Mouse (Mus musculus) hindbrain, embryonic 10.5 days (tissue): ENCODE measurements around the gene 1110008L16Rik. TPM values are rescaled to one million over a fixed set of nuclear protein-coding genes. Genes with fewer than 3 reads are reported as not detected.

Experiments used
- DNase-seq: peaks from one replicate; pipeline ENCODE4 v3.0.0-alpha.2; 2017; ENCODE audit warnings: low spot score
- H3K27ac ChIP-seq: fragments of 300-500 bp; sonication (generic); 2 replicates; pipeline ENCODE4 v1.5.1; 2016; ENCODE audit warnings: mild to moderate bottlenecking, moderate library complexity
- H3K27me3 ChIP-seq: fragments of 300-500 bp; sonication (generic); 2 replicates; pipeline ENCODE4 v1.6.1; 2016; ENCODE audit warnings: mild to moderate bottlenecking; ENCODE audit not compliant: poor library complexity, insufficient read depth, severe bottlenecking
- H3K36me3 ChIP-seq: fragments of 300-500 bp; sonication (generic); 2 replicates; pipeline ENCODE4 v1.6.1; 2016; ENCODE audit warnings: mild to moderate bottlenecking, moderate library complexity
- H3K4me1 ChIP-seq: fragments of 300-500 bp; sonication (generic); replicated peaks from 2 replicates; pipeline ENCODE4 v1.6.1; 2016; ENCODE audit warnings: mild to moderate bottlenecking
- H3K4me3 ChIP-seq: fragments of 300-500 bp; sonication (generic); 2 replicates; pipeline ENCODE4 v1.5.1; 2016; ENCODE audit warnings: mild to moderate bottlenecking, moderate library complexity
- H3K9me3 ChIP-seq: fragments of 300-500 bp; sonication (generic); 2 replicates; pipeline ENCODE4 v1.6.1; 2016; ENCODE audit warnings: mild to moderate bottlenecking, moderate library complexity
- WGBS: fragments of 180-500 bp; shearing (Covaris S2); methylation state at CpG from one replicate; pipeline ENCODE4 v1.1.7; 2016; 5-methylcytosine and 5-hydroxymethylcytosine counted together
- polyA plus RNA-seq: library from polyadenylated mRNA; unstranded; fragments of >200 nt; fragmentation: Nextera tagmentation; extraction: Ambion mirVana; gene quantifications from 2 replicates; pipeline ENCODE4 v1.2.1, GENCODE M21; 2016

The 1110008L16Rik gene
- polyA plus RNA-seq, 1 experiment from 2014 or later, result 15.7 TPM

DNA sequence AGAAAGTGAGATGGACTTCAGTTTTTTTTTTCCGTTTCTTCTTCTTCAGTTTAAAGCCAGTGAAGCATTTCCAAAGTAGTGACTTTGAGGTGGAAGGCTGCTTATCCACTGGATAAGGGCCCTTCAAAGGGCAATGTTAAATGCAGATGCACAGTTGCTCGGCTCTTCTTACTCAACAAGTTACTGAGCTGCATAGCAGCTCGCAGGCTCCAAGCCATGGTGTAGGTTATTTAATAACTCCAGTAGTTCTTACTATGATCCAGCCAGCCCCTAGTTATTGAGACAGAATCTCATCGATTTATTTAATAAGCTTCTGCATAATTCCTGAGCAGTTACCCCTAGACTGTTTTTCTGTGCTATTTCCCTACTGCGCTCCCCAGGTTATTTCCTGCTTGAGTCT lies 115.9 kb downstream of the 1110008L16Rik start:
- WGBS, result 96% methylated on average over 5 of the region's 5 CpGs
- H3K4me1 ChIP-seq, result no peaks in the 10 kb centered on the region
- DNase-seq, result no peak
- no peaks in the 10 kb centered on the region for H3K27me3 ChIP-seq
- peaks cover 3% of the 10 kb centered on the region; the same call in 1 of the 2 replicates for H3K9me3 ChIP-seq
- H3K36me3 ChIP-seq, result peaks cover 98% of the 10 kb centered on the region
- no peak overlapping the region for H3K4me3 ChIP-seq
- no peak overlapping the region for H3K27ac ChIP-seq

DNA sequence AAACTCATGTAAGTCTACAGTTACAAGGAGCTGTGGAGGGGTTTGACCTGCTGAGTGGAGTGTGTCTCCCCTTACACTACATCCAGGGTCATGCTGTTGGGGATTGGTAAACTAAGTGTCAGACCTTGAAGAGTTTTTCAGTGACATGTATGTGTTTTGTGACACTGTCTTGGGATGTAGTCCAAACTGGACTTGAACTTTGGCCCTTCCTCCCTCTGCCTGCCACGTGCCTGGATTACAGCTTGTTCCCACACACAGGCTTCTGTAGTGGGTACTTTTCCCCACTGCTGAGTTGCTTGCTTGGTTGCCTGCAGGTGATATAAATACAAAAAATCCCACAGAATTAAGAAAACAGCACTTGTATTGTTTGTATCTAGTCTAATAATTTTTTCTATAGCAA lies 116.4 kb downstream of the 1110008L16Rik start:
- DNase-seq, result no peak
- Histone ChIP-seq H3K4me1 (no peaks in the 10 kb centered on the region), H3K9me3 (peaks cover 6% of the 10 kb centered on the region; the same call in 1 of the 2 replicates), H3K36me3 (peaks cover 98% of the 10 kb centered on the region), H3K4me3 (no peak overlapping the region), H3K27ac (no peak overlapping the region), H3K27me3 (no peaks in the 10 kb centered on the region)
- WGBS, result 83% methylated on average over 1 of the region's 1 CpGs

DNA sequence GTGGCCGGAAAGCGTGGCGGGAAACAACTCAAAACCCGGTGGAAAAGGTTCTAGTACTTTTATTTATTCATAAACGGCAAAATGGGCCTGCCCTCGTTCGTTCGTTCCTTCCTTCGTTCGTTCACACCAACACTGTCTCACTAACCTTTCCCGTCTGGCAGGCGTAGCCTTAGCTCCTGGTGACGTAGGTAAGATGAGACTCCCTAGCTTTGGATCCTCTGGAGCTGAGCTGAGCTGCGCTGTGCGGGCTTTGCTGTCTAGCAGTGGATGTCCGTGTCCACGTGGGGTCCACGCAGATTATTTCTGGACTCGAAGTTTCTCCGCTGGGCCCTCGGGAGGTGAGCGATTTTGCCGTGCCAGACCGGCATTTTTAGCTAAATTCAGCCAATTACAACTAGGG lies 120.8 kb downstream of the 1110008L16Rik start:
- H3K4me1 ChIP-seq, result no peaks in the 10 kb centered on the region
- H3K9me3 ChIP-seq, result peaks cover 6% of the 10 kb centered on the region; the same call in 1 of the 2 replicates
- H3K36me3 ChIP-seq, result peaks cover 56% of the 10 kb centered on the region
- 94% methylated on average over 24 of the region's 24 CpGs for WGBS
- no peaks in the 10 kb centered on the region for H3K27me3 ChIP-seq
- no peak overlapping the region for H3K27ac ChIP-seq
- no peak overlapping the region for H3K4me3 ChIP-seq
- DNase-seq, result no peak

DNA sequence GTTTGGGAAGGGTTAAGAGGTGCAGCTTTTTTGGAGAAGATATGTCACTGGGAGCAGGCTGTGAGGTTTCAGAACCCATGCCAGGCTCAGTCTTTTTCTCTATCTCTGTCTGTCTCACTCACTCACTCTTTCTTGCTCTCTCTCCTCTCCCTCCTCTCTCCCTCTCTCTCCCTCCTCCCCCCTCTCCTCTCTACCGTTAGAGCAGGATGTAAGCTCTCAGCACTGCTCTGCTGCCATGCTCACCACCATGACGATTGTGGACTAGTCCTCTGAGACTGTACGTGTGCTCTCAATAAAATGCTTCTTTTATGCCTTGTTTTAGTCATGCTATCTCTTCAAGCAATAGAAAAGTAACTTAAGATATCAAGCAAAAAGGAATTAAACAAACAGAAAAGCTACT lies 122.7 kb downstream of the 1110008L16Rik start:
- Histone ChIP-seq H3K36me3 (peaks cover 38% of the 10 kb centered on the region), H3K9me3 (peaks cover 6% of the 10 kb centered on the region; the same call in 1 of the 2 replicates), H3K27me3 (no peaks in the 10 kb centered on the region), H3K4me1 (no peaks in the 10 kb centered on the region), H3K4me3 (no peak overlapping the region), H3K27ac (no peak overlapping the region)
- 52% methylated on average over 3 of the region's 3 CpGs for WGBS
- no peak for DNase-seq

DNA sequence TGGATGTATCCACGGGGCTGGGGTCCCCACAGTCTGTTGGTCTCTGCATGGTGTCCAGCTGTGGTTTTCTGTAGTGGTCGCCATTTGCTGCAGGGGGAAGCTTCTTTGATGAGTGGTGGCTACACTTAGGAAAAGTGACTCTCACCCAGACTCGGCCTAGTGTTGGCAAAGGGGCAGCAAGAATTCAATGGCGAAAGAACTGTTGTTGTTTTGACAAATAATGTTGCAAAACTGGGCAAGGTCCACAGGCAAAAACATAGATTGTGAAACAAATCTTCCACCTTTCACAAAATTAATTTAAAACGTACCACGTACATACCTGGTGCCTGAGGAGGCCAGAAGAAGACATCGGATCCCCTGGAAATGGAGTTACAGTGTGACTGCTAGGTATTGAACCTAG lies 126.9 kb downstream of the 1110008L16Rik start:
- WGBS, result 89% methylated on average over 7 of the region's 7 CpGs
- no peak for DNase-seq
- Histone ChIP-seq H3K4me3 (no peak overlapping the region), H3K36me3 (no peaks in the 10 kb centered on the region), H3K4me1 (no peaks in the 10 kb centered on the region), H3K27ac (no peak overlapping the region), H3K9me3 (no peaks in the 10 kb centered on the region), H3K27me3 (no peaks in the 10 kb centered on the region)

DNA sequence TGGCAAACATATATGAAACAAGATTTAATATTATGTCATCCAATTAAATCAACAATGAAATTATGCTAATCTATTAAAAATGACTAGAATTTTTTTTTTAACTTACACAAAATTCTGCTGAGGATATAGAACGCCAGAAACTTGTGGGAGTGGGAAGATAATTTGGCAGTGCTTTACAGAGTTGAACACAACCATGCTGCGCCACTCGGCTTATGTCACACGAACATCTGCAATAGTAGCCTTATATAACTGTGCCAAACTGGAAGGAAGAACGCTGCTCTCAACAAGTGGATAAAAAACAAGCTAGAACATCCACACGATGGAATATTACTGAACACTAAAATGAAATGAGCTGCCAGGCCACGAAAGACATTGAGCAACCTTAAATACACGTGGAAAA lies 129.8 kb downstream of the 1110008L16Rik start:
- H3K36me3 ChIP-seq, result no peaks in the 10 kb centered on the region
- no peak overlapping the region for H3K4me3 ChIP-seq
- H3K27ac ChIP-seq, result no peak overlapping the region
- no peak for DNase-seq
- 0 out of 2 replicates have a peak, but pooled peaks cover 2% of the 10 kb centered on the region for H3K4me1 ChIP-seq
- H3K27me3 ChIP-seq, result no peaks in the 10 kb centered on the region
- H3K9me3 ChIP-seq, result no peaks in the 10 kb centered on the region
- 89% methylated on average over 8 of the region's 8 CpGs for WGBS

DNA sequence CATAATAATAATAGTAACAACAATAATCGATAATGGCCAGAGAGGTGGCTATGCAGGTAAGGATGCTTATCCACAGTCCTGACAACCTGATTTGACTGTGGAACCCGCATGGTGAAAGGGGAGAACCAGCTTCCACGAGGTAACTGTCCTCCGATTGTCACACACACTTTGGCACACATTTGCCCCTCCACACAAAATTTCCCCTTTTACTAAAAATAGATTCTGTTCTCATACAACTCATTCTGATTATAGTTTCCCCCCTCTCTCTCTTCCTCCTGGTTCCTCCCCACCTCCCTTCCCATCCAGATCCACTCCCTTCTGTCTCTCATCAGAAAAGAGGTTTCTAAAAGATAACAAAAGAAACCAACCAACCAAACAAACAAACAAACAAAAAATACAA lies 130.6 kb downstream of the 1110008L16Rik start:
- H3K27me3 ChIP-seq, result no peaks in the 10 kb centered on the region
- DNase-seq, result no peak
- H3K9me3 ChIP-seq, result no peaks in the 10 kb centered on the region
- H3K4me1 ChIP-seq, result 0 out of 2 replicates have a peak, but pooled peaks cover 2% of the 10 kb centered on the region
- no peaks in the 10 kb centered on the region for H3K36me3 ChIP-seq
- WGBS, result 81% methylated on average over 4 of the region's 4 CpGs
- H3K27ac ChIP-seq, result no peak overlapping the region
- H3K4me3 ChIP-seq, result no peak overlapping the region

Other genes starting within 250 kb of the 1110008L16Rik start
- 40.7 and 41.9 TPM in 2 replicates for gene 2700097O09Rik, start 219.5 kb upstream of the 1110008L16Rik start, polyA plus RNA-seq
- 98.3 and 136 TPM in 2 replicates for gene Srp54a, start 219.3 kb upstream of the 1110008L16Rik start, polyA plus RNA-seq
- 10.3 and 12.7 TPM in 2 replicates for gene Fam177a, start 175.1 kb upstream of the 1110008L16Rik start, polyA plus RNA-seq
- 36.5 and 38.5 TPM in 2 replicates for gene Srp54b, start 144.5 kb upstream of the 1110008L16Rik start, polyA plus RNA-seq
- 1.4 and 5.8 TPM in 2 replicates for gene 1700047I17Rik2, start 100.0 kb upstream of the 1110008L16Rik start, polyA plus RNA-seq
- 43.3 and 46.4 TPM in 2 replicates for gene Srp54c, start 69.4 kb upstream of the 1110008L16Rik start, polyA plus RNA-seq
- gene Ppp2r3c, start 3.4 kb downstream of the 1110008L16Rik start, polyA plus RNA-seq, result 21.5 and 23.7 TPM in 2 replicates
- gene Psma6, start 84.6 kb downstream of the 1110008L16Rik start, polyA plus RNA-seq, result 497 and 528 TPM in 2 replicates
- 33.8 and 37.1 TPM in 2 replicates for gene Nfkbia, start 193.1 kb downstream of the 1110008L16Rik start, polyA plus RNA-seq